Mouse (Mus musculus) limb, embryonic 14.5 days (tissue): Measurements from ENCODE around the gene Nhej1. TPM values are rescaled to one million over a fixed set of nuclear protein-coding genes. Genes with fewer than 3 reads are reported as not detected.

Experiments used
- ATAC-seq: fragments of 200-750 bp; cut with Nextera tagmentation; 2 replicates; pipeline ENCODE4 v1.8.0; 2017; ENCODE audit warnings: low read depth, moderate number of reproducible peaks, moderate TSS enrichment; ENCODE audit not compliant: low FRiP score
- DNase-seq: peaks from one replicate; pipeline ENCODE4 v3.0.0-alpha.2; 2015; ENCODE audit warnings: low spot score
- H3K27ac ChIP-seq: fragments of 300-500 bp; sonication (generic); replicated peaks from 2 replicates; pipeline ENCODE4 v1.5.1; 2014; ENCODE audit warnings: low read depth, mild to moderate bottlenecking, low read length, moderate library complexity, mixed read lengths
- H3K27me3 ChIP-seq: fragments of 300-500 bp; sonication (generic); 2 replicates; pipeline ENCODE4 v1.6.1; 2014; ENCODE audit warnings: low read length, mixed read lengths; ENCODE audit not compliant: control insufficient read depth, insufficient read depth
- H3K36me3 ChIP-seq: fragments of 300-500 bp; sonication (generic); 2 replicates; pipeline ENCODE4 v1.6.1; 2014; ENCODE audit warnings: mild to moderate bottlenecking, low read length, moderate library complexity, mixed read lengths; ENCODE audit not compliant: control insufficient read depth, insufficient read depth
- H3K4me1 ChIP-seq: fragments of 300-500 bp; sonication (generic); 2 replicates; pipeline ENCODE4 v1.6.1; 2014; ENCODE audit warnings: antibody characterized with exemption, low read length, mixed read lengths; ENCODE audit not compliant: control insufficient read depth, insufficient read depth
- H3K4me2 ChIP-seq: fragments of 300-500 bp; sonication (generic); replicated peaks from 2 replicates; pipeline ENCODE4 v1.6.1; 2014; ENCODE audit warnings: low read depth, mild to moderate bottlenecking, low read length, moderate library complexity; ENCODE audit not compliant: severe bottlenecking
- H3K4me3 ChIP-seq: fragments of 300-500 bp; sonication (generic); replicated peaks from 2 replicates; pipeline ENCODE4 v1.5.1; 2014; ENCODE audit warnings: low read length
- H3K9ac ChIP-seq: fragments of 300-500 bp; sonication (generic); 2 replicates; pipeline ENCODE4 v1.6.1; 2014; ENCODE audit warnings: mild to moderate bottlenecking, low read depth, low read length, moderate library complexity; ENCODE audit not compliant: severe bottlenecking
- H3K9me3 ChIP-seq: fragments of 300-500 bp; sonication (generic); 2 replicates; pipeline ENCODE4 v1.6.1; 2016; ENCODE audit warnings: low read length; ENCODE audit not compliant: control insufficient read depth
- POLR2A ChIP-seq: fragments of 200-500 bp; IDR thresholded peaks from 2 replicates; pipeline ENCODE4 v1.8.0; 2012; ENCODE audit warnings: inconsistent platforms, mild to moderate bottlenecking, moderate library complexity, borderline replicate concordance; ENCODE audit not compliant: insufficient read depth, insufficient read length; ENCODE audit errors: extremely low read depth
- WGBS: fragments of 180-500 bp; shearing (Covaris S2); extraction: QIAGEN DNeasy Blood & Tissue Kit; methylation state at CpG from one replicate; pipeline ENCODE4 v1.1.7; 2014; 5-methylcytosine and 5-hydroxymethylcytosine counted together
- polyA plus RNA-seq, 2 experiments: library from polyadenylated mRNA; depleted of rRNA in 1 of 2; stranded (reverse) in 1 of 2; unstranded in 1 of 2; fragments of >200 nt; fragmentation: Nextera tagmentation in 1 of 2; extraction: Ambion mirVana in 1 of 2; gene quantifications; 2 replicates each; pipeline versions ENCODE4 v1.2.1 to v1.2.3; 2012 to 2014

Gene Nhej1
- polyA plus RNA-seq, 2 experiments, result 4.8 to 7.8 TPM

- no peaks in the 10 kb centered on the region for H3K36me3 ChIP-seq
- DNase-seq, result no peak
- 0 out of 2 replicates have a peak, but pooled peaks cover 3% of the 10 kb centered on the region for H3K27me3 ChIP-seq
- TF ChIP-seq POLR2A, result no peak
- H3K4me3 ChIP-seq, result no peak overlapping the region
- peaks cover 8% of the 10 kb centered on the region for H3K4me1 ChIP-seq
- H3K9ac ChIP-seq, result no peak overlapping the region
- H3K9me3 ChIP-seq, result no peaks in the 10 kb centered on the region
- ATAC-seq, result no peak
- no peak overlapping the region for H3K27ac ChIP-seq
- no peak overlapping the region for H3K4me2 ChIP-seq
- 75% methylated on average over 5 of the region's 5 CpGs for WGBS
Observed at GRCm38 (mm10) chr1:74962126-74962852, 162.7 kb downstream of the Nhej1 start.

GRCm38 (mm10) chr1:74961722-74962121 lies 163.3 kb downstream of the Nhej1 start:
- H3K9ac ChIP-seq, result no peak overlapping the region
- no peak overlapping the region for H3K4me2 ChIP-seq
- no peaks in the 10 kb centered on the region for H3K9me3 ChIP-seq
- TF ChIP-seq POLR2A, result no peak
- peaks cover 8% of the 10 kb centered on the region for H3K4me1 ChIP-seq
- ATAC-seq (no peak), DNase-seq (no peak)
- WGBS, result 85% methylated on average over 7 of the region's 7 CpGs
- 0 out of 2 replicates have a peak, but pooled peaks cover 3% of the 10 kb centered on the region for H3K27me3 ChIP-seq
- H3K27ac ChIP-seq, result no peak overlapping the region
- H3K36me3 ChIP-seq, result no peaks in the 10 kb centered on the region
- H3K4me3 ChIP-seq, result no peak overlapping the region

DNA sequence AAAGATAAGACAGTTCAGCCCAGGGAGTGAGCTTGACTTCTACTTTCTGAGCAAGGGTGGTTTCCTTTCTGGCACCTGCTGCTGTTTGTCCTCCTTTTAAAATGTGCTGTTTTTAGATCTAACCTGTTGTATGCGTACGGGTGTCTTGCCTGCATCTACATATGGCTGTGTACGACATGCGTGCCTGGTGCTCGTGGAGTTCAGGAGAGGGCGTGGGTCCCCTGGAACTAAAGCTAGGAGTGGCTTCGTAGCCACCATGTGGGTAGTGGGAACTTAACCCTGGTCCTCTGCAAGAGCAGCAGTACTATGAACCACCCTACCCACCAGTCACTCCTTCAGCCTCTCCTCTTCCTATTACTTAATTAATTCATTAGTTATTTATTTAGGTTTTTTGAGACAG lies 164.9 kb downstream of the Nhej1 start:
- H3K27me3 ChIP-seq, result 0 out of 2 replicates have a peak, but pooled peaks cover 3% of the 10 kb centered on the region
- TF ChIP-seq POLR2A, result no peak
- H3K4me2 ChIP-seq, result no peak overlapping the region
- DNase-seq, result no peak
- no peak for ATAC-seq
- H3K4me1 ChIP-seq, result peaks cover 5% of the 10 kb centered on the region
- H3K27ac ChIP-seq, result no peak overlapping the region
- no peak overlapping the region for H3K4me3 ChIP-seq
- H3K9ac ChIP-seq, result no peak overlapping the region
- WGBS, result 88% methylated on average over 7 of the region's 7 CpGs
- H3K36me3 ChIP-seq, result no peaks in the 10 kb centered on the region
- no peaks in the 10 kb centered on the region for H3K9me3 ChIP-seq

DNA sequence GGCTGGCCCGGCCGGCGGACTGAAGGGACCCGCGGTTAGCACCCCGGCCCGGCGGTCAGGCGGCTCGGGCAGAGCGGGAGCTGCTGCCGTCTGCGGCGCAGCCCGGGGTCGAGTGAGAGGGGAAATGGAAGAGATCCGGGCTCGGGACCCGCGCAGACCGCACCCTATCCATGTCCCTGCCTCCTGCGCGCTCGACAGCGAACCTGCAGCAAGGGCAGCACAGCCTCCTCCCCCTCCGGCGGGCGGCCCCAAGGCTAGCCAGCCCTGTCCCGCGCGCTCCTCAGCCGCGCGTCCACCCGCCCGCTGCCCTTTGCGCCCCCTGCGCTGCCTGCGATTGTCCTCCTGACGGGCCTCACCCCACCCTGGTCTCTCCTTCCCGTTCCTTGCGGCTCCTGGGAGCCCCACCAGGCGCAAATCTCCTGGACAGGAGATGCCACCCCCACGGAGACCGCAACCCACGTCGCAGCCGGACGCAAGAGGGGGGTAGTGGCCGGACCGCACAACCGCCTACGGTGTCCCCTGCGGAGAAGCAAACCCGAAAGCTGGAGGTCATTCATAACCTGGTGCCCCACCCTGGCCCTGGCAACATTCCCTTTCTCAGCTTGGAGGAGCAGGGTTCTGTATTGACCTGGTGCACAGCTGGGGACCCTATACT lies 173.3 kb downstream of the Nhej1 start, which contains the start of gene Ihh:
Ihh (minus strand) TSS at position 117 of the 655 bp plus-strand sequence.
- 3% methylated on average over 30 of the region's 55 CpGs for WGBS
- no peak for TF ChIP-seq POLR2A
- no peak for DNase-seq
- no peak for ATAC-seq
- Histone ChIP-seq H3K9ac (peak within 1 kb of the TSS; percentile 31; the same call in 1 of the 2 replicates), H3K27me3 (peaks cover 83% of the 10 kb centered on the region), H3K4me2 (peak within 1 kb of the TSS; percentile 64), H3K27ac (no peak within 1 kb of the TSS), H3K4me1 (peaks cover 8% of the 10 kb centered on the region), H3K36me3 (no peaks in the 10 kb centered on the region), H3K4me3 (peak within 1 kb of the TSS; percentile 40), H3K9me3 (no peaks in the 10 kb centered on the region)

DNA sequence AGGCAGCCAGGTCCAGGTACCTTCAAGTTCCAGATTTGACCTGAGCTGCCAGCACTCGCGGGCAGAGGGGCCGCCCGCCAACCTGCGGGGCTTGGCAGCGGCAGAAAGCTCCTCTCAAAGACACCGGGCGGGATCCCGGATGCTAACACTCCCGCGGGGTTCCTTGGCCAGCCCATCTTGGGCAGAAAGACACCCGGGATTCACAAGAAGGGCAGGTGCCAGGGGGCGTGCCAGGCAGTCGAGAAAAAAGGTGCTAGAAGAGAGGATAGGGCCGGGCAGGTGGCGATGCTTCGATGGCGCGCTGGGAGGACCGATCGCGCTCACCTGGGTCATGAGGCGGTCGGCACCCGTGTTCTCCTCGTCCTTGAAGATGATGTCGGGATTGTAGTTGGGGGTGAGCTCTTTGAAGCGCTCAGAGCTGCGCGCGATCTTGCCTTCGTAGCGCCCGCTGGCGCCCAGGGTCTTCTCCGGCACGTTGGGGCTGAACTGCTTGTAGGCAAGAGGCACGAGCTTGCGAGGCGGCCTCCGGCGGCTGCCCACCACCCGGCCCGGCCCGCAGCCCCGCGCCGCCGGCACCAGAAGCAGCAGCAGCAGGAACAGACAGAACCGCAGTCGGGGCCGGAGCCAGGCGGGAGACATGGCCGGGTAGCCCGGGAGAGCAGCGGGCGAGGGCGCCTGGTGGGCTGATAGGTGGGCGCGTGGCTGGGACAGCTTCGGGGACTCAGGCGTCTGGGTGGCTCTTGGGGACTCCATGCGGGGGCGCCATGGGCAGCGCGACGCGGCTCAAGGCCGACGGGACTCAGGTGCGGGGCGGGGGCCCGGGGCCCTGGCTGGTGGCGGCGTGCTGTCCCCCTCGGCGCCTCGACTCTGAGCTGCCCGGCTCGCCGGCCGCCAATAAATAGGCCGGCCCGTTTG lies 174.2 kb downstream of the Nhej1 start:
- ATAC-seq, result no peak
- H3K27me3 ChIP-seq, result peaks cover 91% of the 10 kb centered on the region
- no peaks in the 10 kb centered on the region for H3K9me3 ChIP-seq
- peak overlapping the region; percentile 40 for H3K4me3 ChIP-seq
- peak overlapping the region; percentile 64 for H3K4me2 ChIP-seq
- no peak for TF ChIP-seq POLR2A
- no peak for DNase-seq
- no peak overlapping the region for H3K27ac ChIP-seq
- H3K36me3 ChIP-seq, result no peaks in the 10 kb centered on the region
- H3K9ac ChIP-seq, result peak overlapping the region; percentile 31
- peaks cover 8% of the 10 kb centered on the region for H3K4me1 ChIP-seq
- 1% methylated on average over 67 of the region's 84 CpGs for WGBS
